13 mouse cellular contexts compared by ENCODE assay signal in genomic region chr3:98211301-98212081, GRCm38 (mm10). TPM values are rescaled to one million over a fixed set of nuclear protein-coding genes. Genes with fewer than 3 reads are reported as not detected.
DNase-seq lines count a peak whose midpoint lies in the region; ATAC-seq lines count a peak whose summit lies in the region.
"Had no signal": no experiment of that assay in that cellular context is flagged by ENCODE, and none has a peak within 500 bp of the region (broad histone marks: within the 10 kb centered on the region; RNA-seq: fewer than 3 reads in every experiment).

No protein-coding gene starts in this region.

- H3K4me1 ChIP-seq in forebrain, embryonic 13.5 days: peaks cover 17% of the 10 kb centered on the region
- no peaks in the 10 kb centered on the region for H3K4me1 ChIP-seq in forebrain, embryonic 11.5 days (replicated peaks; ENCODE audit: control insufficient read depth, insufficient read depth, low read length)
- peaks cover 9% of the 10 kb centered on the region for H3K4me1 ChIP-seq in hindbrain, embryonic 16.5 days (ENCODE audit: control insufficient read depth, insufficient read depth, low read depth, low read length)
- H3K4me1 ChIP-seq: embryonic facial prominence, embryonic 12.5 days; limb, embryonic 13.5 days had no signal

- H3K27me3 ChIP-seq in forebrain, embryonic 13.5 days: no peaks in the 10 kb centered on the region
- no peaks in the 10 kb centered on the region for H3K27me3 ChIP-seq in forebrain, embryonic 11.5 days (ENCODE audit: control insufficient read depth, insufficient read depth, low read length)
- H3K27me3 ChIP-seq in hindbrain, embryonic 16.5 days (replicated peaks; ENCODE audit: control insufficient read depth, insufficient read depth, low read length): no peaks in the 10 kb centered on the region
- H3K27me3 ChIP-seq: embryonic facial prominence, embryonic 12.5 days; limb, embryonic 13.5 days; Patski had no signal

- H3K9me3 ChIP-seq in forebrain, embryonic 13.5 days (replicated peaks): no peaks in the 10 kb centered on the region
- H3K9me3 ChIP-seq in forebrain, embryonic 11.5 days (ENCODE audit: control insufficient read depth, low read length): no peaks in the 10 kb centered on the region
- H3K9me3 ChIP-seq in hindbrain, embryonic 16.5 days (ENCODE audit: control insufficient read depth, low read length): no peaks in the 10 kb centered on the region
- H3K9me3 ChIP-seq: embryonic facial prominence, embryonic 12.5 days; limb, embryonic 13.5 days had no signal

- H3K4me2 ChIP-seq in forebrain, embryonic 13.5 days: peak overlapping the region; percentile 33
- H3K4me2 ChIP-seq in forebrain, embryonic 11.5 days (ENCODE audit: low read depth, low read length, severe bottlenecking): no peak overlapping the region
- no peak overlapping the region for H3K4me2 ChIP-seq in hindbrain, embryonic 16.5 days (ENCODE audit: low read length)
- H3K4me2 ChIP-seq: embryonic facial prominence, embryonic 12.5 days; limb, embryonic 13.5 days had no signal

- H3K27ac ChIP-seq in forebrain, embryonic 13.5 days: peak overlapping the region; percentile 74
- H3K27ac ChIP-seq in forebrain, embryonic 11.5 days (ENCODE audit: low read depth, low read length): no peak overlapping the region
- H3K27ac ChIP-seq in hindbrain, embryonic 16.5 days (ENCODE audit: low read depth, low read length): no peak overlapping the region; the same call in 1 of the 2 replicates
- H3K27ac ChIP-seq: embryonic facial prominence, embryonic 12.5 days; limb, embryonic 13.5 days; macrophage had no signal

- intact Hi-C loops in left cerebral cortex, postnatal 14 days (cut with DNase I): no loop called here

- no peaks in the 10 kb centered on the region for H3K36me3 ChIP-seq in forebrain, embryonic 13.5 days (ENCODE audit: poor library complexity, severe bottlenecking)
- H3K36me3 ChIP-seq in forebrain, embryonic 11.5 days (ENCODE audit: control insufficient read depth, insufficient read depth, low read length): no peaks in the 10 kb centered on the region
- H3K36me3 ChIP-seq in hindbrain, embryonic 16.5 days (ENCODE audit: control insufficient read depth, insufficient read depth, low read length): no peaks in the 10 kb centered on the region
- H3K36me3 ChIP-seq: embryonic facial prominence, embryonic 12.5 days; limb, embryonic 13.5 days had no signal

- ATAC-seq in forebrain, embryonic 13.5 days: peak; percentile 96
- no peak for ATAC-seq in forebrain, embryonic 11.5 days (replicated peaks; ENCODE audit: low FRiP score)
- peak; percentile 91 for ATAC-seq in hindbrain, embryonic 16.5 days
- ATAC-seq: Patski had no signal

- H3K9ac ChIP-seq in forebrain, embryonic 13.5 days: no peak overlapping the region
- H3K9ac ChIP-seq in forebrain, embryonic 11.5 days (ENCODE audit: low read length): no peak overlapping the region
- H3K9ac ChIP-seq in hindbrain, embryonic 16.5 days (ENCODE audit: low read depth, low read length): no peak overlapping the region
- H3K9ac ChIP-seq: embryonic facial prominence, embryonic 12.5 days; limb, embryonic 13.5 days had no signal

- WGBS in forebrain, embryonic 13.5 days: 53% methylated on average over 7 of the region's 7 CpGs
- WGBS in forebrain, embryonic 11.5 days: 77% methylated on average over 7 of the region's 7 CpGs
- 44% methylated on average over 7 of the region's 7 CpGs for WGBS in hindbrain, embryonic 16.5 days

- DNase-seq in forebrain, embryonic 11.5 days (ENCODE audit: low spot score): no peak
- DNase-seq in left cerebral cortex, postnatal 14 days (ENCODE audit: low spot score in 2 of 2): peak; percentile 74 to 88
- peak; percentile 34 for DNase-seq in right cerebral cortex, postnatal 14 days
- no peak for DNase-seq in urinary bladder, postnatal 10 days (ENCODE audit: low spot score)
- no peak for DNase-seq in urinary bladder, postnatal 14 days (ENCODE audit: low spot score)
- no peak for DNase-seq in gastrocnemius, postnatal 25 days
- DNase-seq: heart, adult 11 months had no signal

- H3K4me3 ChIP-seq in forebrain, embryonic 13.5 days: no peak overlapping the region
- no peak overlapping the region for H3K4me3 ChIP-seq in forebrain, embryonic 11.5 days (ENCODE audit: low read depth, low read length)
- H3K4me3 ChIP-seq in hindbrain, embryonic 16.5 days (ENCODE audit: low read length): no peak overlapping the region
- H3K4me3 ChIP-seq: embryonic facial prominence, embryonic 12.5 days; limb, embryonic 13.5 days had no signal

RNA-seq across cellular contexts. Expression of gene Reg4, which starts 10.5 kb away (rescaled TPM):
- not detected in 2 replicates for polyA plus RNA-seq in forebrain, embryonic 13.5 days (2015; fragmentation: Nextera tagmentation; extraction: Ambion mirVana)
- not detected in 2 replicates for polyA plus RNA-seq in forebrain, embryonic 11.5 days (2014; fragmentation: Nextera tagmentation; extraction: Ambion mirVana)
- polyA plus RNA-seq in hindbrain, embryonic 16.5 days (2015; fragmentation: Nextera tagmentation; extraction: Ambion mirVana): not detected in 2 replicates
- not detected for total RNA-seq in left cerebral cortex, postnatal 14 days (2021)
- total RNA-seq in gastrocnemius, postnatal 25 days (2021): not detected
- polyA plus RNA-seq: embryonic facial prominence, embryonic 12.5 days; limb, embryonic 13.5 days; macrophage; Patski had no signal

RNA-seq across cellular contexts. Expression of gene Adam30, which starts 51.1 kb away (rescaled TPM):
- polyA plus RNA-seq in forebrain, embryonic 13.5 days (2015; fragmentation: Nextera tagmentation; extraction: Ambion mirVana): not detected in 2 replicates
- not detected in 2 replicates for polyA plus RNA-seq in forebrain, embryonic 11.5 days (2014; fragmentation: Nextera tagmentation; extraction: Ambion mirVana)
- polyA plus RNA-seq in hindbrain, embryonic 16.5 days (2015; fragmentation: Nextera tagmentation; extraction: Ambion mirVana): not detected in 2 replicates
- not detected for total RNA-seq in left cerebral cortex, postnatal 14 days (2021)
- not detected for total RNA-seq in gastrocnemius, postnatal 25 days (2021)
- polyA plus RNA-seq: embryonic facial prominence, embryonic 12.5 days; limb, embryonic 13.5 days; macrophage had no signal

Comparison
In these comparisons a context has a peak if more than half of its experiments do, and no peak if none do; other contexts are left out.
1. DNase-seq: peak in left cerebral cortex, postnatal 14 days (2 of 2) and right cerebral cortex, postnatal 14 days (single experiment); none in forebrain, embryonic 11.5 days (single experiment), urinary bladder, postnatal 10 days (single experiment), urinary bladder, postnatal 14 days (single experiment) and gastrocnemius, postnatal 25 days (single experiment).